Comparison of ENCODE assay signal across 8 mouse cellular contexts in genomic region chr13:99343876-99344598, GRCm38 (mm10). TPM values are rescaled to one million over a fixed set of nuclear protein-coding genes. Genes with fewer than 3 reads are reported as not detected.
DNase-seq lines count a peak whose midpoint lies in the region; ATAC-seq and TF ChIP-seq lines count a peak whose summit lies in the region.

No protein-coding gene starts in this region.

- TF ChIP-seq CTCF in lung, embryonic 14.5 days (IDR thresholded peaks at IDR 0.05; ENCODE audit: low read depth): no peak

- peaks cover 51% of the 10 kb centered on the region for H3K36me3 ChIP-seq in lung, embryonic 14.5 days (ENCODE audit: insufficient read depth)
- peaks cover 62% of the 10 kb centered on the region for H3K36me3 ChIP-seq in embryonic facial prominence, embryonic 10.5 days (replicated peaks)
- H3K36me3 ChIP-seq in intestine, embryonic 16.5 days (ENCODE audit: control insufficient read depth, insufficient read depth, low read length): peaks cover 17% of the 10 kb centered on the region; the same call in 1 of the 2 replicates
- peaks cover 43% of the 10 kb centered on the region for H3K36me3 ChIP-seq in midbrain, embryonic 14.5 days (ENCODE audit: control insufficient read depth, insufficient read depth, low read length)

- H3K9me3 ChIP-seq in lung, embryonic 14.5 days (ENCODE audit: low read depth, low read length): no peaks in the 10 kb centered on the region
- no peaks in the 10 kb centered on the region for H3K9me3 ChIP-seq in embryonic facial prominence, embryonic 10.5 days
- no peaks in the 10 kb centered on the region for H3K9me3 ChIP-seq in intestine, embryonic 16.5 days (ENCODE audit: control insufficient read depth, low read length)
- no peaks in the 10 kb centered on the region for H3K9me3 ChIP-seq in midbrain, embryonic 14.5 days (ENCODE audit: control insufficient read depth, low read length)

- peak overlapping the region; percentile 88 for H3K27ac ChIP-seq in lung, embryonic 14.5 days (ENCODE audit: low read depth)
- peak overlapping the region; percentile 95 for H3K27ac ChIP-seq in embryonic facial prominence, embryonic 10.5 days (replicated peaks)
- peak overlapping the region; percentile 85 for H3K27ac ChIP-seq in intestine, embryonic 16.5 days (ENCODE audit: low read length)
- peak overlapping the region; percentile 90 for H3K27ac ChIP-seq in midbrain, embryonic 14.5 days (replicated peaks; ENCODE audit: low read depth, low read length)

- peak; percentile 3 for DNase-seq in lung, embryonic 14.5 days
- no peak for DNase-seq in lung, postnatal 4 days
- no peak for DNase-seq in embryonic facial prominence, embryonic 10.5 days (ENCODE audit: low spot score)
- no peak for DNase-seq in midbrain, embryonic 14.5 days
- DNase-seq in gastrocnemius, postnatal 4 days (ENCODE audit: low spot score in 2 of 2): no peak
- DNase-seq in lung, postnatal 10 days: no peak
- no peak for DNase-seq in thymus, postnatal 36 days

- H3K9ac ChIP-seq in lung, embryonic 14.5 days: peak overlapping the region; percentile 86
- peak overlapping the region; percentile 85 for H3K9ac ChIP-seq in intestine, embryonic 16.5 days (ENCODE audit: low read depth, low read length)
- H3K9ac ChIP-seq in midbrain, embryonic 14.5 days (replicated peaks; ENCODE audit: low read length): peak overlapping the region; percentile 77

- H3K4me2 ChIP-seq in lung, embryonic 14.5 days: peak overlapping the region; percentile 66
- peak overlapping the region; percentile 71 for H3K4me2 ChIP-seq in intestine, embryonic 16.5 days (ENCODE audit: low read depth, low read length)
- H3K4me2 ChIP-seq in midbrain, embryonic 14.5 days (ENCODE audit: low read length): peak overlapping the region; percentile 82

- H3K4me3 ChIP-seq in lung, embryonic 14.5 days (ENCODE audit: low read depth, low read length): peak overlapping the region; percentile 93
- H3K4me3 ChIP-seq in embryonic facial prominence, embryonic 10.5 days: peak overlapping the region; percentile 92
- peak overlapping the region; percentile 78 for H3K4me3 ChIP-seq in intestine, embryonic 16.5 days (ENCODE audit: low read length)
- H3K4me3 ChIP-seq in midbrain, embryonic 14.5 days (replicated peaks; ENCODE audit: low read depth, low read length): peak overlapping the region; percentile 88

- ATAC-seq in lung, embryonic 14.5 days (ENCODE audit: insufficient read depth): peak; percentile 83
- peak; percentile 88 for ATAC-seq in intestine, embryonic 16.5 days
- ATAC-seq in midbrain, embryonic 14.5 days (ENCODE audit: low FRiP score, low TSS enrichment): peak; percentile 79; the same call in 1 of the 2 replicates

- H3K27me3 ChIP-seq in lung, embryonic 14.5 days (ENCODE audit: insufficient read depth, low read length): no peaks in the 10 kb centered on the region
- H3K27me3 ChIP-seq in embryonic facial prominence, embryonic 10.5 days (replicated peaks; ENCODE audit: low read depth, poor library complexity, severe bottlenecking): no peaks in the 10 kb centered on the region
- no peaks in the 10 kb centered on the region for H3K27me3 ChIP-seq in intestine, embryonic 16.5 days (replicated peaks; ENCODE audit: control insufficient read depth, insufficient read depth, low read length)
- no peaks in the 10 kb centered on the region for H3K27me3 ChIP-seq in midbrain, embryonic 14.5 days (ENCODE audit: control insufficient read depth, insufficient read depth, low read length)

- H3K4me1 ChIP-seq in lung, embryonic 14.5 days (ENCODE audit: insufficient read depth): peaks cover 7% of the 10 kb centered on the region
- peaks cover 16% of the 10 kb centered on the region for H3K4me1 ChIP-seq in embryonic facial prominence, embryonic 10.5 days
- peaks cover 9% of the 10 kb centered on the region for H3K4me1 ChIP-seq in intestine, embryonic 16.5 days (ENCODE audit: control insufficient read depth, insufficient read depth, low read length)
- H3K4me1 ChIP-seq in midbrain, embryonic 14.5 days (ENCODE audit: control insufficient read depth, insufficient read depth, low read length): peaks cover 11% of the 10 kb centered on the region

- 2% methylated on average over 25 of the region's 30 CpGs for WGBS in lung, embryonic 14.5 days
- WGBS in embryonic facial prominence, embryonic 10.5 days: 3% methylated on average over 30 of the region's 30 CpGs
- 2% methylated on average over 30 of the region's 30 CpGs for WGBS in intestine, embryonic 16.5 days
- WGBS in midbrain, embryonic 14.5 days: 3% methylated on average over 30 of the region's 30 CpGs

RNA-seq across cellular contexts. Expression of gene Ptcd2, which starts 0.5 kb away (rescaled TPM):
- polyA plus RNA-seq in lung, embryonic 14.5 days (2014; fragmentation: Nextera tagmentation; extraction: Ambion mirVana): 47.3 and 48.8 TPM in 2 replicates
- 52.9 and 55.0 TPM in 2 replicates for polyA plus RNA-seq in embryonic facial prominence, embryonic 10.5 days (2016; fragmentation: Nextera tagmentation; extraction: Ambion mirVana)
- 59.4 and 63.4 TPM in 2 replicates for polyA plus RNA-seq in intestine, embryonic 16.5 days (2015; fragmentation: Nextera tagmentation; extraction: Ambion mirVana)
- polyA plus RNA-seq in midbrain, embryonic 14.5 days (2014; fragmentation: Nextera tagmentation; extraction: Ambion mirVana): 57.3 and 62.2 TPM in 2 replicates
- total RNA-seq in gastrocnemius, postnatal 4 days (2021): 10 to 100 TPM; 26.9 to 31.2 TPM

RNA-seq across cellular contexts. Expression of gene Mrps27, which starts 0.5 kb away (rescaled TPM):
- 60.9 and 63.0 TPM in 2 replicates for polyA plus RNA-seq in lung, embryonic 14.5 days (2014; fragmentation: Nextera tagmentation; extraction: Ambion mirVana)
- polyA plus RNA-seq in embryonic facial prominence, embryonic 10.5 days (2016; fragmentation: Nextera tagmentation; extraction: Ambion mirVana): 82.8 and 88.2 TPM in 2 replicates
- polyA plus RNA-seq in intestine, embryonic 16.5 days (2015; fragmentation: Nextera tagmentation; extraction: Ambion mirVana): 66.0 and 76.1 TPM in 2 replicates
- polyA plus RNA-seq in midbrain, embryonic 14.5 days (2014; fragmentation: Nextera tagmentation; extraction: Ambion mirVana): 36.5 and 38.2 TPM in 2 replicates
- 10 to 100 TPM; 30.6 to 33.3 TPM for total RNA-seq in gastrocnemius, postnatal 4 days (2021)
